Mouse (Mus musculus): ENCODE measurements around the gene Chrng. TPM values are rescaled to one million over a fixed set of nuclear protein-coding genes. Genes with fewer than 3 reads are reported as not detected.

Gene Chrng
- total RNA-seq, 2 experiments from 2014 or later, result not detected

GRCm38 (mm10) chr1:87245929-87246815 is 41.7 kb downstream of the Chrng start:
- DNase-seq, result peak; percentile 75 to 87
- intact Hi-C loops (cut with DNase I), result loop anchor here (2.0 to 5.0 kb wide), 3 partner anchors 47 to 171 kb away; no protein-coding TSS in a partner anchor

GRCm38 (mm10) chr1:87252040-87252609 is 47.7 kb downstream of the Chrng start:
- no peak for DNase-seq
- intact Hi-C loops (cut with DNase I), result no loop called here

GRCm38 (mm10) chr1:87255173-87255572 is 50.7 kb downstream of the Chrng start:
- intact Hi-C loops (cut with DNase I), result no loop called here

DNA sequence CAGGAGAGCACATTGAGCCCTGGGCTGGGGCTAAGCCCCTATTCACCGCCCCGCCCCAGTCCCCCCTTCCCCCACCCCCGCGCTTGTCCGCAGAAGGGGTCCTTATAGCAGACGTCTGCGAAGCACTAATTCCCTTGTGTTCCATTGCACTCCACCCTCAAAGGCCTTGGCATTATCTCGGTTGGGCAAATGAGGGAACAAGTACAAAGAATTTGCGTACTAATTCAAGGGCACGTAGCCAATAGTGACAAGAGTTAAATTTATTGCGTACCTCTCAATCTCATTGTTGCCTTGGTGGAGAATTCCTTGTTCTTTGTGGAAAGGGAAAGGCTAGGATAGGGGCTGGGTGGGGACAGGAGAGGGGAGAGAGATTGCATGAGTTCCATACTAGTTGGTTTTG is 53.2 kb downstream of the Chrng start:
- intact Hi-C loops (cut with DNase I), result no loop called here
- no peak for DNase-seq

More at GRCm38 (mm10) chr1:87255173-87255572, 50.7 kb downstream of the Chrng start:
- no peak for DNase-seq

DNA sequence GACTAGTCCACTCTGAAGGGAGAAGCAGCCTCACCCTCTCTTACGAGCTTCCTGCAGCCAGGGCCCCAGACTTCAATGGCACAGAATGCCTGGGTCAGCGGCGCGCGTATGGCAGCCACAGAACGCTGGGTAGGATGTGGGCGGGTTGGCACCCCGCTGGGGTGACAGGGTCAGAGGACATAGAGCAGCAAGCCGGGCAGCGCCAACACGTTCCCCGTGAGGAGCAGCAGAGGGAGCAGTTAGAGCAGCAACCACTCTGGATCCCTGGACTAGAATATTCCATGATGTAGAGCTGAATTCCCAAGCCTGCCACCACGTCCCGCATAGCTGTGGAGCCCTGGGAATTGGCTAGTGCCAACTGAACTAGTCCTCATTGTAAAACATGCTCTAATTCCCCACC is 54.0 kb downstream of the Chrng start:
- intact Hi-C loops (cut with DNase I), result no loop called here
- peak in 1 of 2 experiments; percentile 21 for DNase-seq

DNA sequence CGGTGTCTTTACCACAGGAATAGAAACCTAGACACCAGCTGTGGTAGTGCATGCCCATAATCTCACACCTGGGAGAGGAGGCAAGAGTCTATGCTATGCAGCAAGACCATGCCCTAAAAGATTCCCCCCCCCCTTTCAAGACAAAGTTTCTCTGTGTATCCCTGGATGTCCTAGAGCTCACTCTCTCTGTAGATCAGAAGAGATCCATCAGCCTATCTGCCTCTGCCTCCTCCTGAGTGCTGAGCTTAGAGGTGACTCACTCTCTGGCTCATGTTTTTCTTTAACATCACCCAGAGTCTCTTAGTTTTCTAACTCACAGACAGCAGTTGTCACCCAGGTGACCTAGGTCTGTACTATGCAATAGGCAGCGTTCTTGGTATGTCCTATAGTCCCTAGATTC is 54.9 kb downstream of the Chrng start:
- intact Hi-C loops (cut with DNase I), result no loop called here
- no peak for DNase-seq

Other genes with a start within 250 kb of the Chrng start
- gene Alppl2, start 114.7 kb upstream of the Chrng start, total RNA-seq (2021), result not detected
- gene Alpi, start 103.1 kb upstream of the Chrng start, total RNA-seq (2021), result not detected
- gene Akp3, start 79.7 kb upstream of the Chrng start, total RNA-seq (2021), result not detected
- not detected for gene Ecel1, start 48.1 kb upstream of the Chrng start, total RNA-seq (2021)
- not detected for gene Prss56, start 21.3 kb upstream of the Chrng start, total RNA-seq (2021)
- gene Chrnd, start 14.1 kb upstream of the Chrng start, total RNA-seq (2021), result not detected
- 10 to 100 TPM; 53.8 to 57.2 TPM for gene Eif4e2, start 9.3 kb downstream of the Chrng start, total RNA-seq (2021)
- 1 to 10 TPM; 4.2 to 4.6 TPM for gene Efhd1, start 59.7 kb downstream of the Chrng start, total RNA-seq (2021)
- 10 to 100 TPM; 48.0 to 49.4 TPM for gene Gigyf2, start 122.3 kb downstream of the Chrng start, total RNA-seq (2021)
- not detected for gene Kcnj13, start 190.1 kb downstream of the Chrng start, total RNA-seq (2021)